Mouse (Mus musculus) heart, postnatal 0 days (tissue): Measurements from ENCODE around the gene Mbip. TPM values are rescaled to one million over a fixed set of nuclear protein-coding genes. Genes with fewer than 3 reads are reported as not detected.

Experiments used
- ATAC-seq: fragments of 200-750 bp; cut with Nextera tagmentation; 2 replicates; pipeline ENCODE4 v1.8.0; 2017; ENCODE audit warnings: low read depth, moderate number of reproducible peaks, moderate library complexity; ENCODE audit not compliant: insufficient read depth
- DNase-seq: peaks from one replicate; pipeline ENCODE4 v3.0.0-alpha.2; 2016; ENCODE audit warnings: low spot score
- H3K27ac ChIP-seq: fragments of 300-500 bp; sonication (generic); 2 replicates; pipeline ENCODE4 v1.5.1; 2014; ENCODE audit warnings: low read depth, mild to moderate bottlenecking
- H3K27me3 ChIP-seq: fragments of 300-500 bp; sonication (generic); 2 replicates; pipeline ENCODE4 v1.6.1; 2014; ENCODE audit warnings: low read length, mixed read lengths; ENCODE audit not compliant: control insufficient read depth, insufficient read depth
- H3K36me3 ChIP-seq: fragments of 300-500 bp; sonication (generic); replicated peaks from 2 replicates; pipeline ENCODE4 v1.6.1; 2014; ENCODE audit warnings: low read length, mixed read lengths; ENCODE audit not compliant: control insufficient read depth, insufficient read depth
- H3K4me1 ChIP-seq: fragments of 300-500 bp; sonication (generic); 2 replicates; pipeline ENCODE4 v1.6.1; 2014; ENCODE audit warnings: antibody characterized with exemption; ENCODE audit not compliant: control insufficient read depth, insufficient read depth
- H3K4me2 ChIP-seq: fragments of 300-500 bp; sonication (generic); 2 replicates; pipeline ENCODE4 v1.6.1; 2014; ENCODE audit warnings: low read depth, mild to moderate bottlenecking, low read length, moderate library complexity
- H3K4me3 ChIP-seq: fragments of 300-500 bp; sonication (generic); 2 replicates; pipeline ENCODE4 v1.5.1; 2014; ENCODE audit warnings: low read depth, low read length
- H3K9ac ChIP-seq: fragments of 300-500 bp; sonication (generic); replicated peaks from 2 replicates; pipeline ENCODE4 v1.6.1; 2014; ENCODE audit warnings: low read depth, low read length, mixed read lengths
- H3K9me3 ChIP-seq: fragments of 300-500 bp; sonication (generic); replicated peaks from 2 replicates; pipeline ENCODE4 v1.6.1; 2016; ENCODE audit warnings: low read length; ENCODE audit not compliant: control insufficient read depth
- CTCF ChIP-seq: IDR thresholded peaks from 2 replicates; pipeline ENCODE4 v1.5.1; 2016; ENCODE audit warnings: antibody characterized with exemption, control low read depth, low read depth
- EP300 ChIP-seq: IDR thresholded peaks from 2 replicates; pipeline ENCODE4 v1.6.1; 2016; ENCODE audit warnings: antibody characterized with exemption, low read depth
- WGBS: fragments of 180-500 bp; shearing (Covaris S2); extraction: QIAGEN DNeasy Blood & Tissue Kit; methylation state at CpG from one replicate; pipeline ENCODE4 v1.1.7; 2014; 5-methylcytosine and 5-hydroxymethylcytosine counted together
- polyA plus RNA-seq: library from polyadenylated mRNA; unstranded; fragments of >200 nt; fragmentation: Nextera tagmentation; extraction: Ambion mirVana; gene quantifications from 2 replicates; pipeline ENCODE4 v1.2.1, GENCODE M21; 2015
- total RNA-seq: library from RNA; depleted of rRNA; stranded (reverse); fragments of >200 nt; gene quantifications from 2 replicates; pipeline ENCODE4 v1.2.3, GENCODE M21; 2014; ENCODE audit warnings: low replicate concordance

Gene Mbip
- total and polyA plus RNA-seq, 2 experiments from 2014 or later, result 2.3 to 17.2 TPM

DNA sequence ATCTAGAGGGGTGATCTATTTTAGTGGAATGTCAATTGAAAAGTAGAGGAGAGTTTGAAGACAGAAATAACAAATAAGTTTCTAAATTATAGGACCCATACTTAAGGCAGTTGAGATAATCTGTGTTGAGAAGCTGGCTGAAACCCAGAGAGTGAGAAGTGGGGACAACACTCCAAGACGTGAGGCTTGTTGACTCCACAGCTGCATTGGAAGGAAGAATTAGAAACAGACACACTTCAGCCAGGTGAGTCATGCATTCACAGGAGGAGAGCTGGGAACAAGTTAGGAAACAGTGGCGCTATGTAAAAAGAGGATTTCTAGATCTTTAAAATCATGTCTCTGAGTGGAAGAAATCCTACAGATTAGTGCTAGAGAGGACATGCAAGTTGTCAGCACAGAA, 12.2 kb downstream of the Mbip start:
- Histone ChIP-seq H3K9me3 (no peaks in the 10 kb centered on the region), H3K4me2 (no peak overlapping the region), H3K9ac (no peak overlapping the region), H3K4me1 (no peaks in the 10 kb centered on the region), H3K27ac (no peak overlapping the region), H3K4me3 (no peak overlapping the region), H3K27me3 (no peaks in the 10 kb centered on the region), H3K36me3 (peaks cover 54% of the 10 kb centered on the region)
- 85% methylated on average over 2 of the region's 2 CpGs for WGBS
- ATAC-seq (no peak), DNase-seq (no peak)
- TF ChIP-seq EP300 (no peak), CTCF (no peak)

DNA sequence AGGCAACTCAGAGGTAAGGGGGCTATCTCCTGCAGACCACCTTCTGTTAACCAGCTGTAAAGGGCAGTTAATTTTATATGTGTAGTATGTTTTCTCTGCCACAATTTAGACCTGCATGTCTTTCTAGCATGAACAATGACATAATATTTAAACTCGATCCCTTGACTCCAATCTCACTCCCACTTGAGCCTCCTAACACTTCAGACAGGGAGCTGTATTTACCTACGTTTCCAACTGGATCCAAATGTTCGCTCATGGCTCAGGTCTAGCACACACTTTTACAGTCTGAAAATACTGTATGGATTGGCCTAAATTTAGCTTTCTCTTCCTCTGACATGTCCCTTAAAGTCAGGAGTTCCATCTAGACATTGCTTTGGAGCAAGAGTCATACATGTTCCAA, 13.2 kb downstream of the Mbip start:
- no peak overlapping the region for H3K9ac ChIP-seq
- no peak for DNase-seq
- no peak overlapping the region for H3K27ac ChIP-seq
- no peak for TF ChIP-seq EP300
- TF ChIP-seq CTCF, result no peak
- no peak for ATAC-seq
- H3K4me3 ChIP-seq, result no peak overlapping the region
- H3K27me3 ChIP-seq, result no peaks in the 10 kb centered on the region
- no peaks in the 10 kb centered on the region for H3K4me1 ChIP-seq
- H3K4me2 ChIP-seq, result no peak overlapping the region
- no peaks in the 10 kb centered on the region for H3K9me3 ChIP-seq
- H3K36me3 ChIP-seq, result peaks cover 62% of the 10 kb centered on the region
- WGBS, result 91% methylated on average over 3 of the region's 3 CpGs

DNA sequence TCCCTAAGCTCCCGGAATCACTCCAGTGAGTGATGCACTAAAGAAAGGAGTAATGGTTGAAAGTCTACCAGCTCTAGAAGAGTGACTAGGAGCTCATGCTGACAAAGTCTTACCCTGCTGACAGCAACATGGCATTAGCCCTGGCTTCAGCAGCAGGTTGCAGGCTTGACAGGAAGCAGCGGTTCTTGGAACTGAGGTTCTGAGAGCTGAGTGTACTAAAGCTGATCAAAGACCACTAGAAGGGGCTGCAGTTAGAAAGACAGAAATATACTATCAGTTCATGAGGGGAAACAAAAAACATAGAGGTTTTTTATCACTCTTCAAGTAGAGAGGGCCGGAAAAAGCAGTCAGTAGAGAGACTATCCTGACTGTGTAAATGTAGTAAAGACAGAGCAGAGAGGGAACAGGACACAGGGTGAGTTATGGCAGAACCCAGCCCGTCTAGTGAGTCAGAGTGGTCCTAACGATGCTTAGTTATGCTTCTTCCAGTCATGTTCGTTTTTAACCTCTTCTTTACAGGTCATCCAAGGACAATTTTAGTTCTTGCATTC, 18.2 kb downstream of the Mbip start:
- H3K9ac ChIP-seq, result no peak overlapping the region
- no peak overlapping the region for H3K27ac ChIP-seq
- no peak overlapping the region for H3K4me3 ChIP-seq
- peaks cover 47% of the 10 kb centered on the region for H3K36me3 ChIP-seq
- H3K4me2 ChIP-seq, result no peak overlapping the region
- DNase-seq (no peak), ATAC-seq (no peak)
- no peaks in the 10 kb centered on the region for H3K4me1 ChIP-seq
- TF ChIP-seq CTCF (no peak), EP300 (no peak)
- H3K27me3 ChIP-seq, result no peaks in the 10 kb centered on the region
- no peaks in the 10 kb centered on the region for H3K9me3 ChIP-seq
- WGBS, result 83% methylated on average over 6 of the region's 6 CpGs

DNA sequence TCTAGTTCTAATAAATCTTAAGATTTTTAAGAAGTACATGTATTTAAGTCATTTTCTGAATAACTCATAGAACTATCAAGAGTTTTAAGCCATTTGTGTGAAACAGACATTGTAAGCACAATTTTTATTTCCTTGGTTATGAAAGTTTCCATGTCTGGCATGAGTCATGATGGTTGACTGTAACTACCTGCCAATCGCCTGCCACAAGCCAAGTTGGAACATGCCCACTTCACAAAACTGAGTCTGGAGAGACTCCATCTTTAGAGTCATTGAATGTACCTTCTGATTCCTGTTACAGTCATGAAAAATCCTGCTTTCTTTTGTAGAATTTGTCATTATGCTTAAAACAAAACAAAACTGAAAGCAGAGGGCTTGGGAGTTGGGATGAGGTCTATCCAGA, 19.8 kb downstream of the Mbip start:
- Histone ChIP-seq H3K4me3 (no peak overlapping the region), H3K9me3 (no peaks in the 10 kb centered on the region), H3K36me3 (peaks cover 42% of the 10 kb centered on the region), H3K4me2 (no peak overlapping the region), H3K9ac (no peak overlapping the region), H3K4me1 (no peaks in the 10 kb centered on the region), H3K27me3 (no peaks in the 10 kb centered on the region), H3K27ac (no peak overlapping the region)
- no peak for ATAC-seq
- no peak for DNase-seq
- WGBS, result 80% methylated on average over 1 of the region's 1 CpGs
- no peak for TF ChIP-seq EP300

DNA sequence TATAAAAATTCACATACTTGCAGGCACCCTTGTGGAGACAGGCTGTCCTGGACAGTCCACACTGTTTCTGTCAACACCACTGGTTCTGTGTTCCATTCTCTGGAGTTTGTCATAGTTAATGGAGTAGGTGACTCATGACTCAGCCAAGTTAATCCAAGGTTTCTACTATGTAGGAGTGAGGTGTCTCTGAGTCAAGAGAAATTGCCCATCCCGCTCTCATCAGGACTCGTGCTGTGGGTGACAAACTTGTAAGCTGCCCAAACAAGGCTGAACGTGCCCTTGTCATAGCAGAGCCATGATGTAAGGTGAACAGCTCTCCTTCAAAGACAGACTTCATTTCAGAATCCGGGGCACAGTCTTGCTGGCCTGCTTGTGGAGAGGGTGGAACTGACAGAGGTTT, 26.8 kb downstream of the Mbip start:
- TF ChIP-seq CTCF (no peak), EP300 (no peak)
- no peak for ATAC-seq
- no peak for DNase-seq
- H3K27me3 ChIP-seq, result no peaks in the 10 kb centered on the region
- H3K27ac ChIP-seq, result no peak overlapping the region
- no peaks in the 10 kb centered on the region for H3K36me3 ChIP-seq
- WGBS, result 63% methylated on average over 4 of the region's 4 CpGs
- no peak overlapping the region for H3K4me2 ChIP-seq
- no peak overlapping the region for H3K9ac ChIP-seq
- no peak overlapping the region for H3K4me3 ChIP-seq
- H3K9me3 ChIP-seq, result no peaks in the 10 kb centered on the region
- H3K4me1 ChIP-seq, result no peaks in the 10 kb centered on the region

DNA sequence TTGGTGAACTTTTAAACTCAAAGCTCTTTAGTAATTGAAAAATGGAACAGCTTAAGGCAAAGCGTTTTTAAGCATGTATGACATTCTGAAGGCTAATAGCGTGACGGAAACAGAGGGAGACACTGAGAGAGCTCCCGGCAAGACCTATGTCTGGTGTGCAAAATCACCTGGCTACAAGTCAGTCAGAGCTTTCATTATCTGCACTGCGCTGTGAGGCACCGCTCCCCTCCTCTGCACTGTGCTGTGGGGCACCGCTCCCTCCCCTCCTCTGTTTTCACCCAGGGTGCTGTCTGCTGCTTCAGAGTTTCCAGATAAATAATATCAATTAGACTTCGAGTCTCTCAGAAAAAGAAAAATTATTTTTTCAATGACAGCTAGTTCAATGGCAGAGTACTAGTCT, 27.6 kb downstream of the Mbip start:
- Histone ChIP-seq H3K9ac (no peak overlapping the region), H3K4me2 (no peak overlapping the region), H3K27me3 (no peaks in the 10 kb centered on the region), H3K27ac (no peak overlapping the region), H3K36me3 (no peaks in the 10 kb centered on the region), H3K9me3 (no peaks in the 10 kb centered on the region), H3K4me3 (no peak overlapping the region), H3K4me1 (no peaks in the 10 kb centered on the region)
- 68% methylated on average over 8 of the region's 8 CpGs for WGBS
- ATAC-seq (no peak), DNase-seq (no peak)
- TF ChIP-seq EP300 (no peak), CTCF (no peak)
